Mouse (Mus musculus) natural killer cell, adult 2 months (primary cell): ENCODE data around the gene Fam102a.

Source experiments
- DNase-seq, 2 experiments: peaks; one replicate each; pipeline ENCODE4 v3.0.0; 2022; ENCODE audit warnings: low spot score in 2 of 2

Gene Fam102a

DNA sequence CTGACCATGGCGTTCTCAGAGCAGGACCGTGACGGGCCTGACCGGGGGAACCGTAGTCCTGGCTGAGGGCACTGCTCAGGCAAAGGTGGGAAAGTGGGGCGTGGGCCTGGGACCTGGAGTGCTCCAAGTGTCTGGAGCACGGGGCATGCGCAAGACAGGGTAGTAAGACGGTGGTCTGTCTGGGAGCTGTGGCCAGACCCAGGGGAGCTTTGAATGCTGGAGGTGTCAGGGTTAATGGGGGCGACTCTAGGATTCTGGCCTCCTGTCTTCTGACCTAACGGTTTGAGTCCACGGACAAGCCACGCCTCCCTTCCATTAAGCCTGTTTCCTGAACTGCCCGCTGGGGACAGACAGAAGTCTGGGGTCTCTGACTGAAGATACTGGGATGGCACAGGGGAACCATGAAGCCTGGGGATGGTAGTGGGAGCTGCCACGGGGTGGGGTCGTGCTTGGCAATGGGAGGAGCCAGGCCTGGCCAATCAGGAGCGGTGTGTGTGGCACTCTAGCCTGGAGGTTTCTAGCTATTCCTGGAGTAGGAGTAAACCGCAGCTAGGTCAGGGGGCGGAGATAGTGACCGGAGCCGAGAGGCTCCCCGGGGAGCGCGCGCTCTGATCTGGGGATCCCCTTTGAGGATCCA lies 73.1 kb downstream of the Fam102a start:
- DNase-seq: peak; percentile 41 to 47

DNA sequence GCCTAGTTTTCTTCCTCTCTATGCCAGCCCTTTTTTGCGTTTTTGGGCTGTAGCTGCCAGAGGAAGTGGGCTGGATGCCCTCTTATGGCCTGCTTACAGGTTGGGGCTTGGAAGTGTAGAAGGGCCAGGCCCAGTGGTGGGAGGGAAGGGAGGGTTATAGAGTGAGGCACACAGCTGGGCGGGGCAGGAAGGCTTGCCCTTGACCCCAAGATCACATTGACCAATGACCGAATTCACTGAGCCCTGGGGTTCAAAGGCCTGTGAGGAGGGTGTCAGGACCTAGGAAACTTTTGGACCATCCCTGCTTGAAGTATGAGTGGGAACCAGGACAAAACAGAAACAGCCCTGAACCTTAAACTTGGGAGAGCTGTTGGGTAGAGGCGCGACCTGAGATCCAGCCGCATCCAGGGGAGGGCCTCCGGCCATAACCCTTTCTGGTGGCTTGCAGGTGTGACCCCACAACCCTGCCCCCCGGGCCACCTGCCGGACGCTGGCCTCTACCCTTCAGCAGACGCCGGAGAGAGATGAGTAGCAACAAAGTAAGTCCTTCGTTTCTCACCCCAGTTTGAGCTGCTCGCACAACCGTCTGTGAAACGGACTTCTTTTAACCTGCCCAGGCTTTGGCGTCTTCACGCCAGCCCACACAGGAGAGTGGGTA lies 73.8 kb downstream of the Fam102a start:
- DNase-seq: no peak

DNA sequence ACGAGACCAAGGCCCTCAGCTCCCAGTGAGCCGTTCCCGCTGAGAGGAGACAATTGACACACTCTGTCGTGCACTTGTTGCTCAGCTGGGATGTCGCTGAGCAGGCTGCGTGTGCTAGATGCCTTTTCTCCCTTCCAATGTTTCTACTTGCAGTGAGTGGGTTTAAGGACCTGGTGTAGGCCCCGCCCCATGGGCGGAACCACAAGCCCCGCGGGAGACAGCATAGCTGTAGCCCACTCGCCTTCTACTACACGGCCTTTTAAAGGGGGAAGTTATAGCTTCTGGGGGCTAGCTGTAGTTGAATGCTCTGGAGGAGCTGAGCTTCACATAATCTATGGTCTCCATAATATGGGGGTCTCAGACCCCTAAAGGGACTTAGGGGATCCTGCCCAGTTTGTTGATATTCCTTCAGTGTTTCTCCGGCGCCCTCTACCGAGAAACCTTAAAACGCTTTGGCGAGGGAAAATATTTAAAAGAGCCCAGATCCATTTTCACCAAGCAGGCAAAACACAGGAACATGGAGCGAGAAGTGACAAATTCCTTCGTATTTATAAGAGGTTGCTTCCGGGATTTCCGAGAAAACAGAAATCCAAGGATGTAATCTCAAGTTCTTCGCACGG lies 75.6 kb downstream of the Fam102a start:
- no peak for DNase-seq

DNA sequence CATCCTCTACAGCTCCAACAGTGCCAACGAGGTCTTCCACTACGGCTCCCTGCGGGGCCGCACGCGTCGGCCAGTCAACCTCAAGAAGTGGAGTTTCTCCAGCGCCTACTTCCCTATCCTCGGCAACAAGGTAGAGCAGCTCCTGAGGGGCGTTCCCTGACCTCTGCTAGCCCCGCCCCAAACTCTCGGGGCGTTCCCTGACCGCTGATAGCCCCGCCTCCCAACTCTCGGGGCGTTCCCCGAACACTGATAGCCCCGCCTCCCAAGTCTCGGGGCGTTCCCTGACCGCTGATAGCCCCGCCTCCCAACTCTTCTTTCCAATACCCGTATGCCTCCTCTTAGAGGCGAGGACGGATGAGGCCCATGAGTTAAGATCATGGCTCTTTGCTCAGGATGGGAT lies 77.1 kb downstream of the Fam102a start:
- DNase-seq: no peak

DNA sequence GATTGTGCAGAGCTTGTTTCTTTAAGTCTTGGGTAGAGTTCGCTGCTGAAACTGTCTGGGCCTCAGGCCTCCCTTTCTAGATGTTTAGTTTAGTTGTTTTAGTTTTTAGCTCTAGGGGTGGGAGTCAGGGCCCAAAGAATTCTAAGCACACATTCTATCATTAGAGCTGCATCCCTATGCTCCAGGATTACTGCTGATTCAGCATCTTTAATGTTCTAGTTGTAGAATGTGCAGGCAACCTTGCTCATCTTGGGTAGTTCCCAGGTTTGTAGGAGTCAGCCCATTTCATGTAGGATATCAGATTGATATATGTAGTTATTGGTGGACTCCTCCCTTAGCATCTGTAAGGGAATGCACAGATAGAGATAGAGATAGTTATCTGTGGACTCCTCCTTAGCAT lies 82.0 kb downstream of the Fam102a start:
- DNase-seq: no peak

DNA sequence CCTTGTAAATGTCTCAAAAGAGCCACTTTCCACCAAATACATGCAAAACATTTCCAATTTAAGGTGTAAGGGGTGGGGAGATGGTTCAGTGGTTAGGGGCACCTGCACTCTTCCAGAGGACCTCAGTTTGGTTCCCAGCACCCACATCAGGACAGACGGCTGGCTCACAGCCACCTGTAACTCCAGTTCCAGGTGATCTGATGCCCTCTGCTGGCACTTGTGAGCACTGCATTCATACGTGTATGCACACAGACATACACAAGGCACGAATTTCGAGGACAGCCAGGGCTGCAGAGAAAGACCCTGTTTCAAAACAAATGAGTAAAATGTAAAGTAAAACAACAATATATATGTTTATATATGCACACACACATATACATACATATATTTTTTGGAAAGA lies 82.5 kb downstream of the Fam102a start:
- DNase-seq: no peak

DNA sequence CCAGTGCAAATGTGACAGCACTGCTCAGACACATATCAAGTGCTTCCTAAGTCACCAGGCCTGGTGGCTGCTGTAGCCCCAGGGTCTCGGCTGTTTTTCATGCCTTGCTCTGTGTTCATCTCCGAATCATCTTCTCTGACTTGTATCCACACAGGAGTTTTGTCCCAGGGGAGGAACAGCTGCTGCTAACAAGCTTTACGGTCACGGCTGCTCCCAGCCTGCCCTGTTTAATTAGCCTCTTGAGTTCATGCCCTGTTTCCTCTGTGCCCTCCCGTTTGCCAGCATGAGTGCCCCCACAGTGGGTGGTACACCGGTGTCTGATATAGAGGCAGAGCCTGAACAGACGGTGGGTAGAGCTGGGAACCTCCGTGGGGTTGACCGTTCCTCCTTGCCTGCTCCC lies 82.9 kb downstream of the Fam102a start:
- DNase-seq: no peak
